8 mouse cellular contexts compared by ENCODE assay signal in genomic region chr8:22184884-22185283, GRCm38 (mm10). TPM values are rescaled to one million over a fixed set of nuclear protein-coding genes. Genes with fewer than 3 reads are reported as not detected.
DNase-seq lines count a peak whose midpoint lies in the region; ATAC-seq and TF ChIP-seq lines count a peak whose summit lies in the region.

No protein-coding gene starts in this region.

- TF ChIP-seq CTCF in MEL (IDR thresholded peaks at IDR 0.05 in 2 of 3, conservative IDR thresholded peaks at IDR 0.05 in 1 of 3; ENCODE audit: control insufficient read depth in 1 of 3, insufficient read depth in 1 of 3, low read depth in 2 of 3, low read length in 3 of 3, poor library complexity in 1 of 3, severe bottlenecking in 1 of 3) = no peak

- no peaks in the 10 kb centered on the region for H3K36me3 ChIP-seq in heart, embryonic 16.5 days (ENCODE audit: control insufficient read depth, insufficient read depth)
- peaks cover 2 to 10% of the 10 kb centered on the region in 2 experiments; a peak in 3 of 4 replicates for H3K36me3 ChIP-seq in MEL (ENCODE audit: control insufficient read depth in 1 of 2, insufficient read depth in 2 of 2, low read length in 2 of 2)
- H3K36me3 ChIP-seq in forebrain, embryonic 10.5 days (replicated peaks) = peaks cover 8% of the 10 kb centered on the region
- H3K36me3 ChIP-seq in limb, embryonic 15.5 days = no peaks in the 10 kb centered on the region

- DNase-seq in heart, adult 11 months = no peak
- DNase-seq in MEL (ENCODE audit: low read depth, low spot score) = peak; percentile 78
- peak; percentile 33 for DNase-seq in forebrain, embryonic 10.5 days (ENCODE audit: extremely low spot score, low spot score)
- DNase-seq in retina, postnatal 1 day = peak; percentile 83
- no peak for DNase-seq in frontal cortex, postnatal 36 days (ENCODE audit: low spot score in 2 of 2)
- DNase-seq in right cerebral cortex, adult 2 months (ENCODE audit: low spot score in 2 of 2) = no peak

- H3K9ac ChIP-seq in heart, embryonic 16.5 days (ENCODE audit: low read length) = peak overlapping the region; percentile 76
- peak overlapping the region; percentile 99 for H3K9ac ChIP-seq in MEL (ENCODE audit: control insufficient read depth, low read depth, low read length, poor library complexity, severe bottlenecking)
- H3K9ac ChIP-seq in limb, embryonic 15.5 days = 0 out of 2 replicates have a peak overlapping the region, but pooled peaks have one; percentile 73

- H3K27me3 ChIP-seq in heart, embryonic 16.5 days (ENCODE audit: control insufficient read depth, insufficient read depth, low read length) = no peaks in the 10 kb centered on the region
- H3K27me3 ChIP-seq in MEL (ENCODE audit: control insufficient read depth in 1 of 2, insufficient read depth in 2 of 2, low read length in 2 of 2) = no peaks in the 10 kb centered on the region
- peaks cover 4% of the 10 kb centered on the region; the same call in 1 of the 2 replicates for H3K27me3 ChIP-seq in forebrain, embryonic 10.5 days (ENCODE audit: poor library complexity, severe bottlenecking)
- H3K27me3 ChIP-seq in limb, embryonic 15.5 days = no peaks in the 10 kb centered on the region

- no peaks in the 10 kb centered on the region for H3K9me3 ChIP-seq in heart, embryonic 16.5 days (replicated peaks; ENCODE audit: control insufficient read depth, low read length)
- no peaks in the 10 kb centered on the region for H3K9me3 ChIP-seq in MEL (replicated peaks; ENCODE audit: insufficient read depth, low read length)
- no peaks in the 10 kb centered on the region for H3K9me3 ChIP-seq in forebrain, embryonic 10.5 days
- H3K9me3 ChIP-seq in limb, embryonic 15.5 days = no peaks in the 10 kb centered on the region

- no peak for TF ChIP-seq POLR2A in MEL (IDR thresholded peaks at IDR 0.05; ENCODE audit: control insufficient read depth in 1 of 2, insufficient read depth in 1 of 2, low read depth in 1 of 2, low read length in 2 of 2, poor library complexity in 1 of 2)

- peak overlapping the region; percentile 80 for H3K4me2 ChIP-seq in heart, embryonic 16.5 days (ENCODE audit: low read depth, low read length)
- peak overlapping the region; percentile 77 for H3K4me2 ChIP-seq in limb, embryonic 15.5 days

- peak overlapping the region; percentile 73 for H3K4me3 ChIP-seq in heart, embryonic 16.5 days (ENCODE audit: low read length)
- H3K4me3 ChIP-seq in MEL (ENCODE audit: control insufficient read depth in 1 of 2, insufficient read depth in 1 of 2, low read depth in 2 of 2, low read length in 2 of 2) = peak overlapping the region; percentile 66 to 97
- H3K4me3 ChIP-seq in forebrain, embryonic 10.5 days = peak overlapping the region; percentile 76
- peak overlapping the region; percentile 85 for H3K4me3 ChIP-seq in limb, embryonic 15.5 days

- peak overlapping the region; percentile 78; the same call in 1 of the 2 replicates for H3K27ac ChIP-seq in heart, embryonic 16.5 days (ENCODE audit: low read length)
- no peak overlapping the region for H3K27ac ChIP-seq in MEL (ENCODE audit: control insufficient read depth, low read depth, low read length)
- H3K27ac ChIP-seq in forebrain, embryonic 10.5 days = peak overlapping the region; percentile 98
- H3K27ac ChIP-seq in limb, embryonic 15.5 days = peak overlapping the region; percentile 87; the same call in 1 of the 2 replicates

- ATAC-seq in heart, embryonic 16.5 days (replicated peaks; ENCODE audit: extremely low read depth, insufficient read depth, low FRiP score) = no peak
- no peak for ATAC-seq in limb, embryonic 15.5 days (ENCODE audit: insufficient number of reproducible peaks, low FRiP score, low TSS enrichment, low read depth)

- TF ChIP-seq EP300 in MEL (IDR thresholded peaks at IDR 0.05; ENCODE audit: low read depth in 1 of 2, low read length in 2 of 2) = no peak

- peaks cover 23% of the 10 kb centered on the region for H3K79me2 ChIP-seq in MEL (ENCODE audit: control insufficient read depth, insufficient read depth, low read length, poor library complexity)

- no peak for TF ChIP-seq RAD21 in MEL (IDR thresholded peaks at IDR 0.05; ENCODE audit: low read depth, low read length)

- 4% methylated on average over 3 of the region's 3 CpGs for WGBS in heart, embryonic 16.5 days
- 0% methylated on average over 3 of the region's 3 CpGs for WGBS in forebrain, embryonic 10.5 days
- 2% methylated on average over 3 of the region's 3 CpGs for whole genome bisulfite sequencing in limb, embryonic 15.5 days

- H3K4me1 ChIP-seq in heart, embryonic 16.5 days (ENCODE audit: control insufficient read depth, insufficient read depth, low read length) = peaks cover 16% of the 10 kb centered on the region
- H3K4me1 ChIP-seq in MEL (ENCODE audit: control insufficient read depth in 1 of 2, insufficient read depth in 2 of 2, low read length in 2 of 2) = peaks cover 3 to 4% of the 10 kb centered on the region in 2 experiments; a peak in 3 of 4 replicates
- peaks cover 22% of the 10 kb centered on the region for H3K4me1 ChIP-seq in forebrain, embryonic 10.5 days
- peaks cover 7% of the 10 kb centered on the region for H3K4me1 ChIP-seq in limb, embryonic 15.5 days

TF ChIP-seq in MEL, 35 proteins besides CTCF, POLR2A, EP300 and RAD21:
- TF ChIP-seq KAT2A (conservative IDR thresholded peaks at IDR 0.05; ENCODE audit: low read depth, low read length) (no peak), SIN3A (IDR thresholded peaks at IDR 0.05; ENCODE audit: low read length) (no peak), MXI1 (IDR thresholded peaks at IDR 0.05; ENCODE audit: low read depth, low read length) (no peak; the same call in 1 of the 2 replicates), ZMIZ1 (IDR thresholded peaks at IDR 0.05; ENCODE audit: low read depth, low read length) (no peak), TBP (IDR thresholded peaks at IDR 0.05; ENCODE audit: low read depth, low read length) (0 out of 2 replicates have a peak, but pooled peaks have one; percentile 8), HCFC1 (IDR thresholded peaks at IDR 0.05; ENCODE audit: low read depth, low read length) (no peak), POLR2AphosphoS5 (IDR thresholded peaks at IDR 0.05; ENCODE audit: borderline replicate concordance, low read depth, low read length) (no peak), TCF12 (IDR thresholded peaks at IDR 0.05; ENCODE audit: low read depth, low read length) (no peak)

RNA-seq across cellular contexts. Expression of gene Ckap2, which starts 0.7 kb away (rescaled TPM):
- polyA plus RNA-seq in heart, embryonic 16.5 days (2015; fragmentation: Nextera tagmentation; extraction: Ambion mirVana) = 29.1 and 37.4 TPM in 2 replicates
- 25.5 and 26.4 TPM in 2 replicates for total RNA-seq in MEL (2012; rRNA removed)
- polyA plus RNA-seq in MEL (2012; ENCODE audit: insufficient read depth in 1 of 2, insufficient read length in 2 of 2, low read depth in 1 of 2, low replicate concordance in 2 of 2, missing spikeins in 1 of 2) = 10 to 100 TPM in 1 of 2 experiments, not detected in 1; 33.6 TPM
- polyA plus RNA-seq in forebrain, embryonic 10.5 days (2016; fragmentation: Nextera tagmentation; extraction: Ambion mirVana) = 57.3 and 59.8 TPM in 2 replicates
- polyA plus RNA-seq in limb, embryonic 15.5 days (2015; fragmentation: Nextera tagmentation; extraction: Ambion mirVana) = 36.5 and 37.1 TPM in 2 replicates

RNA-seq across cellular contexts. Expression of gene Vps36, which starts 7.7 kb away (rescaled TPM):
- 21.6 and 21.7 TPM in 2 replicates for polyA plus RNA-seq in heart, embryonic 16.5 days (2015; fragmentation: Nextera tagmentation; extraction: Ambion mirVana)
- total RNA-seq in MEL (2012; rRNA removed) = 21.7 and 23.2 TPM in 2 replicates
- polyA plus RNA-seq in MEL (2012; ENCODE audit: insufficient read depth in 1 of 2, insufficient read length in 2 of 2, low read depth in 1 of 2, low replicate concordance in 2 of 2, missing spikeins in 1 of 2) = 10 to 100 TPM in 1 of 2 experiments, not detected in 1; 27.9 TPM
- polyA plus RNA-seq in forebrain, embryonic 10.5 days (2016; fragmentation: Nextera tagmentation; extraction: Ambion mirVana) = 45.8 and 46.3 TPM in 2 replicates
- 35.3 and 39.3 TPM in 2 replicates for polyA plus RNA-seq in limb, embryonic 15.5 days (2015; fragmentation: Nextera tagmentation; extraction: Ambion mirVana)

RNA-seq across cellular contexts. Expression of gene Nek3, which starts 18.6 kb away (rescaled TPM):
- 4.9 and 5.3 TPM in 2 replicates for polyA plus RNA-seq in heart, embryonic 16.5 days (2015; fragmentation: Nextera tagmentation; extraction: Ambion mirVana)
- 2.0 and 3.0 TPM in 2 replicates for total RNA-seq in MEL (2012; rRNA removed)
- polyA plus RNA-seq in MEL (2012; ENCODE audit: insufficient read depth in 1 of 2, insufficient read length in 2 of 2, low read depth in 1 of 2, low replicate concordance in 2 of 2, missing spikeins in 1 of 2) = 1 to 10 TPM in 1 of 2 experiments, not detected in 1; 3.5 TPM
- 5.8 and 6.1 TPM in 2 replicates for polyA plus RNA-seq in forebrain, embryonic 10.5 days (2016; fragmentation: Nextera tagmentation; extraction: Ambion mirVana)
- 3.3 and 4.1 TPM in 2 replicates for polyA plus RNA-seq in limb, embryonic 15.5 days (2015; fragmentation: Nextera tagmentation; extraction: Ambion mirVana)

RNA-seq across cellular contexts. Expression of gene Thsd1, which starts 42.2 kb away (rescaled TPM):
- 13.2 and 16.1 TPM in 2 replicates for polyA plus RNA-seq in heart, embryonic 16.5 days (2015; fragmentation: Nextera tagmentation; extraction: Ambion mirVana)
- not detected in 2 replicates for total RNA-seq in MEL (2012; rRNA removed)
- under 1 TPM in 1 of 2 experiments, not detected in 1; 0.10 TPM for polyA plus RNA-seq in MEL (2012; ENCODE audit: insufficient read depth in 1 of 2, insufficient read length in 2 of 2, low read depth in 1 of 2, low replicate concordance in 2 of 2, missing spikeins in 1 of 2)
- polyA plus RNA-seq in forebrain, embryonic 10.5 days (2016; fragmentation: Nextera tagmentation; extraction: Ambion mirVana) = 9.8 and 10.5 TPM in 2 replicates
- polyA plus RNA-seq in limb, embryonic 15.5 days (2015; fragmentation: Nextera tagmentation; extraction: Ambion mirVana) = 16.1 and 17.5 TPM in 2 replicates

Comparison
In these comparisons a context has a peak if more than half of its experiments do, and no peak if none do; other contexts are left out.
1. DNase-seq: peak in MEL (single experiment), forebrain, embryonic 10.5 days (single experiment) and retina, postnatal 1 day (single experiment); none in heart, adult 11 months (single experiment), frontal cortex, postnatal 36 days (0 of 2) and right cerebral cortex, adult 2 months (0 of 2).
2. Peak in every context shown above with its lines, with median percentiles within 50 percentile points of each other: H3K4me3 ChIP-seq and H3K9ac ChIP-seq.